Mouse (Mus musculus) neural tube, embryonic 11.5 days (tissue): ENCODE measurements around the gene Cmtm8. TPM values are rescaled to one million over a fixed set of nuclear protein-coding genes. Genes with fewer than 3 reads are reported as not detected.

ENCODE experiments used
- ATAC-seq: fragments of 200-750 bp; cut with Nextera tagmentation; 2 replicates; pipeline ENCODE4 v1.8.0; 2017; ENCODE audit warnings: moderate number of reproducible peaks, mild to moderate bottlenecking, moderate TSS enrichment, moderate library complexity; ENCODE audit not compliant: insufficient read depth, low FRiP score, low TSS enrichment
- DNase-seq: peaks from one replicate; pipeline ENCODE4 v3.0.0-alpha.2; 2015; ENCODE audit warnings: low spot score
- H3K27ac ChIP-seq: fragments of 300-500 bp; sonication (generic); 2 replicates; pipeline ENCODE4 v1.5.1; 2014; ENCODE audit warnings: low read depth, mild to moderate bottlenecking, low read length
- H3K27me3 ChIP-seq: fragments of 300-500 bp; sonication (generic); 2 replicates; pipeline ENCODE4 v1.6.1; 2014; ENCODE audit warnings: mild to moderate bottlenecking, low read length, mixed read lengths; ENCODE audit not compliant: control insufficient read depth, insufficient read depth
- H3K36me3 ChIP-seq: fragments of 300-500 bp; sonication (generic); 2 replicates; pipeline ENCODE4 v1.6.1; 2014; ENCODE audit warnings: mild to moderate bottlenecking, low read length, moderate library complexity, mixed read lengths; ENCODE audit not compliant: control insufficient read depth, insufficient read depth
- H3K4me1 ChIP-seq: fragments of 300-500 bp; sonication (generic); 2 replicates; pipeline ENCODE4 v1.6.1; 2014; ENCODE audit warnings: low read length, mixed read lengths; ENCODE audit not compliant: control insufficient read depth, insufficient read depth
- H3K4me2 ChIP-seq: fragments of 300-500 bp; sonication (generic); 2 replicates; pipeline ENCODE4 v1.6.1; 2014; ENCODE audit warnings: low read depth, mild to moderate bottlenecking, moderate library complexity
- H3K4me3 ChIP-seq: fragments of 300-500 bp; sonication (generic); 2 replicates; pipeline ENCODE4 v1.5.1; 2014; ENCODE audit warnings: low read depth, low read length
- H3K9ac ChIP-seq: fragments of 300-500 bp; sonication (generic); 2 replicates; pipeline ENCODE4 v1.6.1; 2014; ENCODE audit warnings: mild to moderate bottlenecking, low read length
- H3K9me3 ChIP-seq: fragments of 300-500 bp; sonication (generic); 2 replicates; pipeline ENCODE4 v1.6.1; 2016; ENCODE audit warnings: low read length; ENCODE audit not compliant: control insufficient read depth
- WGBS: fragments of 180-500 bp; shearing (Covaris S2); extraction: QIAGEN DNeasy Blood & Tissue Kit; methylation state at CpG from one replicate; pipeline ENCODE4 v1.1.7; 2014; 5-methylcytosine and 5-hydroxymethylcytosine counted together
- polyA plus RNA-seq: library from polyadenylated mRNA; unstranded; fragments of >200 nt; fragmentation: Nextera tagmentation; extraction: Ambion mirVana; gene quantifications from 2 replicates; pipeline ENCODE4 v1.2.1, GENCODE M21; 2014

The Cmtm8 gene
- polyA plus RNA-seq, 1 experiment from 2014 or later, result 20.4 TPM

DNA sequence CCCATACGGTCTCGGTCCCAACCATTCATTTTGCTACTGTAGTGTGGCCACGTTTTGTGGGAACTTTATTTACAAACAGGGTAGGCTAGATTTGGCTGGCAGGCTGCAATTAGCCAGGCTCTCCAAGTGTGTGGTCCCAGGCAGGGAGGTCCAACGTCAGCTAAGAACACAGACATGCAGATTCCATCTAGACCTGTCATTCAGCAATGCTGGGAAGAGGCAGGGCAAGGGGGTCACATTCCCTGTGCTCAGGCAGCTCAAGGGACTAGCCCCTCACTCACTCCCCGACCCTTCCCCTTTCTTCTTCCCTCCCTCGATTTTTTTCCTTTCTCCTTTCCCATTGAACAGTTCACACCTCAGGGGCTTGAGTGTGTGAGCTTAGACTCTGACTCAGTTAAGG, 45.1 kb downstream of the Cmtm8 start:
- Histone ChIP-seq H3K9ac (no peak overlapping the region), H3K4me3 (no peak overlapping the region), H3K4me1 (0 out of 2 replicates have a peak, but pooled peaks cover 4% of the 10 kb centered on the region), H3K4me2 (no peak overlapping the region), H3K27ac (no peak overlapping the region), H3K36me3 (no peaks in the 10 kb centered on the region), H3K27me3 (no peaks in the 10 kb centered on the region), H3K9me3 (no peaks in the 10 kb centered on the region)
- WGBS, result 33% methylated on average over 6 of the region's 6 CpGs
- ATAC-seq (no peak), DNase-seq (no peak)

DNA sequence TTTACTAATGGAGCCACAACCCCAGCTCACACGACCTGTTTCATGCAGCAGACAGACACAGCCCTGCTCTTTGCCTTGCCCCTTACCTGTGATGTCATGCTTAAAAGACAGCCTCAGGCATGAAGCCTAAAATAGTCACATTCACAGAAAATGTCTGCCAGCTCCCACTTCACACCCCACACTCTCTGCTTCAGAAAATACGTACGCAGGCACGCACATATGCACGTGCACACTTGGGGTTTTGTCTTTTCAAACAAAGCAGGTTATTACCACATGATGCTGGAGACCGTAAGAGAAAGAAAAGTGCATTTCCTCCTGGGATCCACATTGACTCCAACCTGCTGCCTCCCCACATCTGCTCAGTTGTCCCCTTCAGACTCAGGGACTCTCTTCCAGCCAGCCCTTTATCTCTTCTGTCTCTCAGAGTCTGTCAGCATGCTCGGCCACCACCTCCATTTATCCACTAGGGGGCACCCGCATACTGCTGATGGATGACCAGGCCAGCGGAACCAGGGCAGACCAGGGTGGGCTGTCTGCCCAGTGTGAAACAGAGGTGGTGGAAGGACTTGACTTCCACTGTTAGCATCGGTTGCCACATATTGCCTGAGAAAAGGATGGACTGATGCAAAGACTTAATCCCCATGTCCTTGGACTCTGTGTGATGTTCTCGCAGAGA, 46.5 kb downstream of the Cmtm8 start:
- Histone ChIP-seq H3K36me3 (no peaks in the 10 kb centered on the region), H3K4me2 (no peak overlapping the region), H3K27ac (no peak overlapping the region), H3K9me3 (no peaks in the 10 kb centered on the region), H3K27me3 (no peaks in the 10 kb centered on the region), H3K4me3 (no peak overlapping the region), H3K9ac (no peak overlapping the region), H3K4me1 (0 out of 2 replicates have a peak, but pooled peaks cover 4% of the 10 kb centered on the region)
- 58% methylated on average over 11 of the region's 11 CpGs for WGBS
- ATAC-seq (peak; percentile 82), DNase-seq (peak; percentile 86)

DNA sequence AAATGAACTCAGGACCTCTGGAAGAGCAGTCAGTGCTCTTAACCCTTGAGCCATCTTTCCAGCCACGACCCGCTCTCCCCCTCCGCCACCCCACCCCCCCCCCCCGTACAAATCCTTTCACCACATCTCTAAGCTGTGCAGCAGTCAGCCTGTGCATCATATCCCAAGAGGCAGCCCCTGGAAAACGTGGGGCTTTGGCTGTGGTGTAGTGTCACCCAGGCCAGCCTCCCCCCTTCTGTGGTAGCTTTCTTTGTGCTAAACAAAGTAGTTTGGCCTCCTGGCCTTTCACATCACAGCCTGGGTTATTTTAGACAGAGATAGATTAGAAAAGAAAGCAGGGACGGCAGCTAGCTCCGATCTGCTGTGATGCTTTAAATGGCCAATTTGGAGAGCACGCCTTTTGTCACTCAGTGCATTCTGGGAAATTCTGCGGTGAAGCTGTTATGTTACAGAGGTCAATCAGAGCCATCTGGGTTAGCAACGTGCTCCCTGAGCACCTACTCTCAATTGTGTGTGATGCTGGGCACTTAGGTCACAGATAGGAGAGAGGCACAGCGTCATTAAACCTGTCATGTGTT, 47.4 kb downstream of the Cmtm8 start:
- no peak overlapping the region for H3K4me3 ChIP-seq
- H3K36me3 ChIP-seq, result no peaks in the 10 kb centered on the region
- 0 out of 2 replicates have a peak, but pooled peaks cover 4% of the 10 kb centered on the region for H3K4me1 ChIP-seq
- no peak overlapping the region for H3K27ac ChIP-seq
- peak; percentile 40 for DNase-seq
- WGBS, result 43% methylated on average over 11 of the region's 11 CpGs
- H3K9ac ChIP-seq, result no peak overlapping the region
- no peaks in the 10 kb centered on the region for H3K27me3 ChIP-seq
- H3K9me3 ChIP-seq, result no peaks in the 10 kb centered on the region
- H3K4me2 ChIP-seq, result no peak overlapping the region
- no peak for ATAC-seq

DNA sequence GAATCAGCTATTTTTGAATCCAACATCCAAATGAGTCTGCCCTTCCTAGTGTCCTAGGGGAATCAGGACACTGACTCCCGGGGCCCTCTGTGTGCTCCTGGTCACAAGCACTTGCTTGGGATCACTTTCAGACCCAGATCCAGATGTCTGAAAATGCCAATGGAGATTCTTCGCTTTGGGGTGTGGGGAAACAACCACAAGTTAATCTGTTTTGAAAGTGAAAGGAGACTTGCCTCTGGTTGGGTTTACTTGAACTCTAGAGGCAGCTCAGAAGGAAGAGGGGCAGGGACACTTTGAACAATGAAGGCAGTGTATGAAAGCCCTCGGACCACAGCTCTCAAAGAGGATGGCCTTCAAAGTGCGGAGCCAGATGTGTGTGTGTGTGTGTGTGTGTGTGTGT, 49.5 kb downstream of the Cmtm8 start:
- H3K36me3 ChIP-seq, result no peaks in the 10 kb centered on the region
- H3K4me1 ChIP-seq, result no peaks in the 10 kb centered on the region
- no peak overlapping the region for H3K4me3 ChIP-seq
- ATAC-seq (no peak), DNase-seq (no peak)
- H3K4me2 ChIP-seq, result no peak overlapping the region
- H3K9me3 ChIP-seq, result no peaks in the 10 kb centered on the region
- no peak overlapping the region for H3K9ac ChIP-seq
- no peak overlapping the region for H3K27ac ChIP-seq
- WGBS, result 69% methylated on average over 4 of the region's 4 CpGs
- H3K27me3 ChIP-seq, result no peaks in the 10 kb centered on the region

DNA sequence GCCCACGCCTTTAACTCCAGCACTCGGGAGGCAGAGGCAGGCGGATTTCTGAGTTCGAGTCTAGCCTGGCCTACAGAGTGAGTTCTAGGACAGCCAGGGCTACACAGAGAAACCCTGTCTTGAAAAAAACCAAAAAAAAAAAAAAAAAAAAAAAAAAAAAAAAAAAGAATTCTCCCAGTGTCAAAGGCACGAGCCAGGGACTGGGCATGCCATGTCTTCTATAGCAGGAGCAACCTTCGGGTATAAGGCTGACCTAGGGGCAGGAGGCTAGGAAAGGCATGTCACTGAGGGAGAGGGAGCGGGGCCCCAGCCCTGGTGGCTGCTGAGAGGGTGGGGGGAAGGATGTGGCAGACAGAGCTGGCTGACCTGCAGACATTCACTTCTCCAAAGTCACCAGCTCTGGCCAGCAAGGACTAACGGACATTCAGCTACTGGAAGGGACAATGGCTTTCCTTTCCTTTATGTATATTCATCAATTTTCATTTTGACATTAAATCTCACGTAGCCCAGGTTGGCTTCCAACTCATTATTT, 50.1 kb downstream of the Cmtm8 start:
- Histone ChIP-seq H3K9me3 (no peaks in the 10 kb centered on the region), H3K9ac (no peak overlapping the region), H3K4me3 (no peak overlapping the region), H3K27me3 (no peaks in the 10 kb centered on the region), H3K4me1 (no peaks in the 10 kb centered on the region), H3K27ac (no peak overlapping the region), H3K36me3 (no peaks in the 10 kb centered on the region), H3K4me2 (no peak overlapping the region)
- no peak for ATAC-seq
- 87% methylated on average over 9 of the region's 9 CpGs for WGBS
- DNase-seq, result no peak

DNA sequence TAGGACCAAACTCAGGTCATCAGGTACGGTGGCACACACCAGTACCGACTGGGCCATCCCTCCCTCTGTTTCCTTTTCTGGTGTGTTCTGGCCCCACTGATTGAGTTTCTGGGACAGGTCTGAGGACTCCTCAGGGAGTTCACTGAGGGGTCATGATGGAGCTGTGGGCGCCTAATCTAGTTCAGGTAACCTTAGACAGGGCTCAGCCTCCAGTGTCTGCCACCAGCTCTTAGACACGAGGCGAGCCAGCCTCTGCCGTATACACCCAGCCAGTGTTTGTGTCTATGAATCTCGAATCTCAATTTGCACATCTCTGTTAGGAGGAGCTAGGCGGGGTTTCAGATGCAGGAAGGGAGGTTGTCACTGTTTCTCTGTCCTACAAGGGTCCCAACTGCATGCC, 54.0 kb downstream of the Cmtm8 start:
- DNase-seq (no peak), ATAC-seq (no peak)
- H3K36me3 ChIP-seq, result no peaks in the 10 kb centered on the region
- no peak overlapping the region for H3K4me3 ChIP-seq
- no peaks in the 10 kb centered on the region for H3K9me3 ChIP-seq
- no peak overlapping the region for H3K4me2 ChIP-seq
- no peak overlapping the region for H3K27ac ChIP-seq
- WGBS, result 93% methylated on average over 8 of the region's 8 CpGs
- no peak overlapping the region for H3K9ac ChIP-seq
- H3K27me3 ChIP-seq, result no peaks in the 10 kb centered on the region
- H3K4me1 ChIP-seq, result no peaks in the 10 kb centered on the region

DNA sequence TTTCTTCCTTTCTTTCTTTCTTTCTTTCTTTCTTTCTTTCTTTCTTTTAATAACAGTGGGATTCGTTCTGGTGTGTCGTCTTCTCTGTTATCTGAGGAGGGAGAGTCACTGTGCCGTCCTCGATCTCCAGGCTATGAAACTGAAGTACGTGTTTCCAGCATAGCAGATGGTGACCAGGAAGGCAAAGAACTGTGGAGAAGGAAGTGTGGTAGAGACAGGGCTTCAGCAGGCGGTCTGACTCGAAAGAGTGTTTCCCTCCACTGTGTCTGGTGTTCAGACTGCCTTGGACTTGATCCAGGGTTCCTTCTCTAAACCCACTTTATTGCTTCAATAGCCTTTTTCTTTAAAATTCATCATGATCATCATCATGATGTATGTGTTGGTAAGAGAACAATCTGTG, 54.4 kb downstream of the Cmtm8 start:
- DNase-seq, result no peak
- 80% methylated on average over 7 of the region's 7 CpGs for WGBS
- H3K4me1 ChIP-seq, result no peaks in the 10 kb centered on the region
- H3K36me3 ChIP-seq, result no peaks in the 10 kb centered on the region
- no peak overlapping the region for H3K9ac ChIP-seq
- no peak overlapping the region for H3K4me2 ChIP-seq
- H3K4me3 ChIP-seq, result no peak overlapping the region
- ATAC-seq, result no peak
- H3K9me3 ChIP-seq, result no peaks in the 10 kb centered on the region
- H3K27me3 ChIP-seq, result no peaks in the 10 kb centered on the region
- H3K27ac ChIP-seq, result no peak overlapping the region

DNA sequence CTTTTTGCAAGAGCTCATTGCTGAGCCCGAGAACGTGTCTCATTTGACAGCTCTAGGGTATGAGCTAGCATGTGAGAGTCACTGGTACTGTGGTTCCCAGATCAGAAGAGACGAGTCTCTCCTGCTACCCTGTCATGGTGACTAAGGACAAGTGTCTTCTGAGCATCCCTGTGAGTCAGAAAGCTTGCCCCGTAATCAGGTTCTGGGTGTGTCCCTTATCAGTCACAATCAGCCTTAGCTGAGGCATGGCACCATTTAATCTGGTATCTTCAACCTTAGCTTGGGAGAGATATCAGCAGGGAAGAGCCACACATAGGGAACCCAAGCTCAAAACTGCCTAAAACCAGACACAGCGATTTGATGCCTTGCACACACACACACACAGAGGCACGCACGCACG, 55.3 kb downstream of the Cmtm8 start:
- Histone ChIP-seq H3K4me1 (no peaks in the 10 kb centered on the region), H3K9ac (no peak overlapping the region), H3K4me3 (no peak overlapping the region), H3K36me3 (no peaks in the 10 kb centered on the region), H3K27ac (no peak overlapping the region), H3K4me2 (no peak overlapping the region), H3K9me3 (no peaks in the 10 kb centered on the region), H3K27me3 (no peaks in the 10 kb centered on the region)
- 92% methylated on average over 8 of the region's 8 CpGs for WGBS
- no peak for ATAC-seq
- no peak for DNase-seq

DNA sequence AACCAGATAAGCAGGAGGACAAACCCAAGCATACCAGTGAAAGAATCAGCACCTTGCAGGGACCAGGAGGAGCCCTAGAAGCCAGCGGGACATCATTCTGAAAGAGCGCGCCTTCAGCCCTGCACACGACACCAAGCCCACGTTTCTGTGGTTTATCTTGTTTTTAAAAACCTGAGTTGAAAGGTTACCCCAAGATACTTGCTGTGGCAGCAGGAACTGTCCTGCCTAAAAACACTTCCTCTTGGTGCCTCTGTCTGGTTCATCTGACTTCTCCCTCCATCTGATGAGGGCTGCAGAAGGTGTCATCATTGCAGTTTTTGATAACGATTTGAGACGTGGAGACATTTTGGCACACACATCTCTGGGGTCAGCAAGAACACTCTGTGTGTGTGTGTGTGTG, 56.2 kb downstream of the Cmtm8 start:
- 94% methylated on average over 7 of the region's 7 CpGs for WGBS
- Histone ChIP-seq H3K27me3 (no peaks in the 10 kb centered on the region), H3K27ac (no peak overlapping the region), H3K9me3 (no peaks in the 10 kb centered on the region), H3K36me3 (no peaks in the 10 kb centered on the region), H3K4me2 (no peak overlapping the region), H3K4me1 (no peaks in the 10 kb centered on the region), H3K4me3 (no peak overlapping the region), H3K9ac (no peak overlapping the region)
- no peak for ATAC-seq
- no peak for DNase-seq
